Mouse (Mus musculus): ENCODE measurements around the gene Ifit1bl2. TPM values are rescaled to one million over a fixed set of nuclear protein-coding genes. Genes with fewer than 3 reads are reported as not detected.
"Not testable (repeated sequence)": the region's sequence is repeated elsewhere in the genome, so short reads cannot be mapped to it uniquely, and the experiment has no call there.

The Ifit1bl2 gene
- polyA plus RNA-seq, 2 experiments = 0.18 to 0.37 TPM

- Histone ChIP-seq H3K36me3 (ENCODE audit: control insufficient read depth, insufficient read depth, low read length) (no peaks in the 10 kb centered on the region), H3K27ac (replicated peaks; ENCODE audit: low read depth, low read length) (no peak overlapping the region), H3K27me3 (ENCODE audit: control insufficient read depth, insufficient read depth, low read length) (no peaks in the 10 kb centered on the region), H3K4me3 (replicated peaks; ENCODE audit: low read length) (no peak overlapping the region), H3K9ac (ENCODE audit: low read depth, low read length, severe bottlenecking) (no peak overlapping the region), H3K4me2 (replicated peaks; ENCODE audit: low read depth, low read length, severe bottlenecking) (no peak overlapping the region), H3K4me1 (ENCODE audit: control insufficient read depth, insufficient read depth, low read length) (no peaks in the 10 kb centered on the region), H3K9me3 (ENCODE audit: control insufficient read depth, low read length) (no peaks in the 10 kb centered on the region)
- TF ChIP-seq POLR2A (IDR thresholded peaks at IDR 0.05; ENCODE audit: borderline replicate concordance, extremely low read depth, insufficient read depth, insufficient read length) = no peak
- ATAC-seq (ENCODE audit: low FRiP score, low read depth) (no peak), DNase-seq (ENCODE audit: low spot score) (no peak)
- WGBS = 82% methylated on average over 6 of the region's 6 CpGs
Measured at GRCm38 (mm10) chr19:34650997-34651396, 10.5 kb upstream of the Ifit1bl2 start.

- ATAC-seq (ENCODE audit: low FRiP score, low read depth) (no peak), DNase-seq (ENCODE audit: low spot score) (no peak)
- no peaks in the 10 kb centered on the region for H3K27me3 ChIP-seq (ENCODE audit: control insufficient read depth, insufficient read depth, low read length)
- no peak overlapping the region for H3K9ac ChIP-seq (ENCODE audit: low read depth, low read length, severe bottlenecking)
- WGBS = 83% methylated on average over 3 of the region's 3 CpGs
- H3K36me3 ChIP-seq (ENCODE audit: control insufficient read depth, insufficient read depth, low read length) = no peaks in the 10 kb centered on the region
- H3K27ac ChIP-seq (replicated peaks; ENCODE audit: low read depth, low read length) = no peak overlapping the region
- H3K9me3 ChIP-seq (ENCODE audit: control insufficient read depth, low read length) = no peaks in the 10 kb centered on the region
- H3K4me3 ChIP-seq (replicated peaks; ENCODE audit: low read length) = no peak overlapping the region
- no peak overlapping the region for H3K4me2 ChIP-seq (replicated peaks; ENCODE audit: low read depth, low read length, severe bottlenecking)
- no peaks in the 10 kb centered on the region for H3K4me1 ChIP-seq (ENCODE audit: control insufficient read depth, insufficient read depth, low read length)
- no peak for TF ChIP-seq POLR2A (IDR thresholded peaks at IDR 0.05; ENCODE audit: borderline replicate concordance, extremely low read depth, insufficient read depth, insufficient read length)
Measured at GRCm38 (mm10) chr19:34650276-34650675, 9.7 kb upstream of the Ifit1bl2 start.

GRCm38 (mm10) chr19:34647630-34648029 lies 7.1 kb upstream of the Ifit1bl2 start:
- not testable (repeated sequence) for DNase-seq (ENCODE audit: low spot score); H3K27ac ChIP-seq (replicated peaks; ENCODE audit: low read depth, low read length); H3K4me3 ChIP-seq (replicated peaks; ENCODE audit: low read length); H3K4me1 ChIP-seq (ENCODE audit: control insufficient read depth, insufficient read depth, low read length); ATAC-seq (ENCODE audit: low FRiP score, low read depth); H3K9me3 ChIP-seq (ENCODE audit: control insufficient read depth, low read length); H3K36me3 ChIP-seq (ENCODE audit: control insufficient read depth, insufficient read depth, low read length); H3K27me3 ChIP-seq (ENCODE audit: control insufficient read depth, insufficient read depth, low read length); H3K4me2 ChIP-seq (replicated peaks; ENCODE audit: low read depth, low read length, severe bottlenecking); H3K9ac ChIP-seq (ENCODE audit: low read depth, low read length, severe bottlenecking)
- WGBS = 88% methylated on average over 6 of the region's 8 CpGs

- H3K4me1 ChIP-seq (ENCODE audit: control insufficient read depth, insufficient read depth, low read length) = no peaks in the 10 kb centered on the region
- H3K4me3 ChIP-seq (replicated peaks; ENCODE audit: low read length) = no peak overlapping the region
- no peak for TF ChIP-seq POLR2A (IDR thresholded peaks at IDR 0.05; ENCODE audit: borderline replicate concordance, extremely low read depth, insufficient read depth, insufficient read length)
- DNase-seq (ENCODE audit: low spot score) (no peak), ATAC-seq (ENCODE audit: low FRiP score, low read depth) (no peak)
- no peaks in the 10 kb centered on the region for H3K27me3 ChIP-seq (ENCODE audit: control insufficient read depth, insufficient read depth, low read length)
- no peak overlapping the region for H3K4me2 ChIP-seq (replicated peaks; ENCODE audit: low read depth, low read length, severe bottlenecking)
- H3K9ac ChIP-seq (ENCODE audit: low read depth, low read length, severe bottlenecking) = no peak overlapping the region
- no peak overlapping the region for H3K27ac ChIP-seq (replicated peaks; ENCODE audit: low read depth, low read length)
- no peaks in the 10 kb centered on the region for H3K36me3 ChIP-seq (ENCODE audit: control insufficient read depth, insufficient read depth, low read length)
- 69% methylated on average over 5 of the region's 5 CpGs for WGBS
- H3K9me3 ChIP-seq (ENCODE audit: control insufficient read depth, low read length) = no peaks in the 10 kb centered on the region
Measured at GRCm38 (mm10) chr19:34642616-34643015, 2.1 kb upstream of the Ifit1bl2 start.

GRCm38 (mm10) chr19:34636933-34637557 lies 3.5 kb downstream of the Ifit1bl2 start:
- no peak overlapping the region for H3K27ac ChIP-seq (replicated peaks; ENCODE audit: low read depth, low read length)
- no peak overlapping the region for H3K4me3 ChIP-seq (replicated peaks; ENCODE audit: low read length)
- H3K4me1 ChIP-seq (ENCODE audit: control insufficient read depth, insufficient read depth, low read length) = no peaks in the 10 kb centered on the region
- H3K4me2 ChIP-seq (replicated peaks; ENCODE audit: low read depth, low read length, severe bottlenecking) = no peak overlapping the region
- ATAC-seq (ENCODE audit: low FRiP score, low read depth) = peak; percentile 50; the same call in 1 of the 2 replicates
- 15% methylated on average over 3 of the region's 3 CpGs for WGBS
- DNase-seq (ENCODE audit: low spot score) = peak; percentile 49
- TF ChIP-seq POLR2A (IDR thresholded peaks at IDR 0.05; ENCODE audit: borderline replicate concordance, extremely low read depth, insufficient read depth, insufficient read length) = no peak
- no peaks in the 10 kb centered on the region for H3K27me3 ChIP-seq (ENCODE audit: control insufficient read depth, insufficient read depth, low read length)
- H3K9me3 ChIP-seq (ENCODE audit: control insufficient read depth, low read length) = no peaks in the 10 kb centered on the region
- H3K36me3 ChIP-seq (ENCODE audit: control insufficient read depth, insufficient read depth, low read length) = no peaks in the 10 kb centered on the region
- H3K9ac ChIP-seq (ENCODE audit: low read depth, low read length, severe bottlenecking) = no peak overlapping the region

- 78% methylated on average over 2 of the region's 2 CpGs for WGBS
- no peaks in the 10 kb centered on the region for H3K27me3 ChIP-seq (ENCODE audit: control insufficient read depth, insufficient read depth, low read length)
- no peak overlapping the region for H3K4me2 ChIP-seq (replicated peaks; ENCODE audit: low read depth, low read length, severe bottlenecking)
- no peak for DNase-seq (ENCODE audit: low spot score)
- H3K9me3 ChIP-seq (ENCODE audit: control insufficient read depth, low read length) = no peaks in the 10 kb centered on the region
- no peak overlapping the region for H3K4me3 ChIP-seq (replicated peaks; ENCODE audit: low read length)
- H3K4me1 ChIP-seq (ENCODE audit: control insufficient read depth, insufficient read depth, low read length) = no peaks in the 10 kb centered on the region
- no peak overlapping the region for H3K9ac ChIP-seq (ENCODE audit: low read depth, low read length, severe bottlenecking)
- TF ChIP-seq POLR2A (IDR thresholded peaks at IDR 0.05; ENCODE audit: borderline replicate concordance, extremely low read depth, insufficient read depth, insufficient read length) = no peak
- no peaks in the 10 kb centered on the region for H3K36me3 ChIP-seq (ENCODE audit: control insufficient read depth, insufficient read depth, low read length)
- H3K27ac ChIP-seq (replicated peaks; ENCODE audit: low read depth, low read length) = no peak overlapping the region
- ATAC-seq (ENCODE audit: low FRiP score, low read depth) = no peak
Measured at GRCm38 (mm10) chr19:34633484-34633883, 7.1 kb downstream of the Ifit1bl2 start.

All from limb, embryonic 14.5 days (tissue).